Mouse (Mus musculus): Measurements from ENCODE around the gene Tial1. TPM values are rescaled to one million over a fixed set of nuclear protein-coding genes. Genes with fewer than 3 reads are reported as not detected.

Tial1 gene
- polyA plus RNA-seq, 2 experiments, result 42.6 to 204 TPM

GRCm38 (mm10) chr7:128397066-128397465 lies 64.5 kb downstream of the Tial1 start:
- ATAC-seq (ENCODE audit: low FRiP score, low read depth) (no peak), DNase-seq (ENCODE audit: low spot score) (no peak)
- Histone ChIP-seq H3K4me1 (ENCODE audit: control insufficient read depth, insufficient read depth, low read length) (peaks cover 8% of the 10 kb centered on the region), H3K9ac (ENCODE audit: low read depth, low read length, severe bottlenecking) (no peak overlapping the region), H3K27me3 (ENCODE audit: control insufficient read depth, insufficient read depth, low read length) (no peaks in the 10 kb centered on the region), H3K9me3 (ENCODE audit: control insufficient read depth, low read length) (no peaks in the 10 kb centered on the region), H3K27ac (replicated peaks; ENCODE audit: low read depth, low read length) (no peak overlapping the region), H3K4me2 (replicated peaks; ENCODE audit: low read depth, low read length, severe bottlenecking) (no peak overlapping the region), H3K36me3 (ENCODE audit: control insufficient read depth, insufficient read depth, low read length) (no peaks in the 10 kb centered on the region), H3K4me3 (replicated peaks; ENCODE audit: low read length) (no peak overlapping the region)
- TF ChIP-seq POLR2A (IDR thresholded peaks at IDR 0.05; ENCODE audit: borderline replicate concordance, extremely low read depth, insufficient read depth, insufficient read length), result no peak
- WGBS, result 66% methylated on average over 2 of the region's 2 CpGs

GRCm38 (mm10) chr7:128393756-128394155 lies 67.8 kb downstream of the Tial1 start:
- peaks cover 27% of the 10 kb centered on the region for H3K4me1 ChIP-seq (ENCODE audit: control insufficient read depth, insufficient read depth, low read length)
- H3K27ac ChIP-seq (replicated peaks; ENCODE audit: low read depth, low read length), result no peak overlapping the region
- H3K27me3 ChIP-seq (ENCODE audit: control insufficient read depth, insufficient read depth, low read length), result no peaks in the 10 kb centered on the region
- no peak for TF ChIP-seq POLR2A (IDR thresholded peaks at IDR 0.05; ENCODE audit: borderline replicate concordance, extremely low read depth, insufficient read depth, insufficient read length)
- no peak overlapping the region for H3K4me3 ChIP-seq (replicated peaks; ENCODE audit: low read length)
- no peaks in the 10 kb centered on the region for H3K9me3 ChIP-seq (ENCODE audit: control insufficient read depth, low read length)
- ATAC-seq (ENCODE audit: low FRiP score, low read depth) (no peak), DNase-seq (ENCODE audit: low spot score) (no peak)
- no peak overlapping the region for H3K4me2 ChIP-seq (replicated peaks; ENCODE audit: low read depth, low read length, severe bottlenecking)
- H3K9ac ChIP-seq (ENCODE audit: low read depth, low read length, severe bottlenecking), result no peak overlapping the region
- no peaks in the 10 kb centered on the region for H3K36me3 ChIP-seq (ENCODE audit: control insufficient read depth, insufficient read depth, low read length)
- WGBS, result 58% methylated on average over 4 of the region's 4 CpGs

- 0 out of 2 replicates have a peak overlapping the region, but pooled peaks have one; percentile 1 for H3K27ac ChIP-seq (replicated peaks; ENCODE audit: low read depth, low read length)
- H3K27me3 ChIP-seq (ENCODE audit: control insufficient read depth, insufficient read depth, low read length), result no peaks in the 10 kb centered on the region
- WGBS, result 25% methylated on average over 5 of the region's 5 CpGs
- peaks cover 30% of the 10 kb centered on the region for H3K4me1 ChIP-seq (ENCODE audit: control insufficient read depth, insufficient read depth, low read length)
- no peaks in the 10 kb centered on the region for H3K36me3 ChIP-seq (ENCODE audit: control insufficient read depth, insufficient read depth, low read length)
- H3K4me2 ChIP-seq (replicated peaks; ENCODE audit: low read depth, low read length, severe bottlenecking), result no peak overlapping the region
- DNase-seq (ENCODE audit: low spot score) (no peak), ATAC-seq (ENCODE audit: low FRiP score, low read depth) (no peak)
- no peaks in the 10 kb centered on the region for H3K9me3 ChIP-seq (ENCODE audit: control insufficient read depth, low read length)
- no peak overlapping the region for H3K4me3 ChIP-seq (replicated peaks; ENCODE audit: low read length)
- no peak overlapping the region for H3K9ac ChIP-seq (ENCODE audit: low read depth, low read length, severe bottlenecking)
- TF ChIP-seq POLR2A (IDR thresholded peaks at IDR 0.05; ENCODE audit: borderline replicate concordance, extremely low read depth, insufficient read depth, insufficient read length), result no peak
These were observed 68.6 kb downstream of the Tial1 start for GRCm38 (mm10) chr7:128392972-128393314.

GRCm38 (mm10) chr7:128392071-128392971 lies 69.2 kb downstream of the Tial1 start:
- Histone ChIP-seq H3K9me3 (ENCODE audit: control insufficient read depth, low read length) (no peaks in the 10 kb centered on the region), H3K4me2 (replicated peaks; ENCODE audit: low read depth, low read length, severe bottlenecking) (no peak overlapping the region), H3K27ac (replicated peaks; ENCODE audit: low read depth, low read length) (peak overlapping the region; percentile 13; the same call in 1 of the 2 replicates), H3K9ac (ENCODE audit: low read depth, low read length, severe bottlenecking) (no peak overlapping the region), H3K4me1 (ENCODE audit: control insufficient read depth, insufficient read depth, low read length) (peaks cover 30% of the 10 kb centered on the region), H3K36me3 (ENCODE audit: control insufficient read depth, insufficient read depth, low read length) (no peaks in the 10 kb centered on the region), H3K27me3 (ENCODE audit: control insufficient read depth, insufficient read depth, low read length) (no peaks in the 10 kb centered on the region), H3K4me3 (replicated peaks; ENCODE audit: low read length) (no peak overlapping the region)
- ATAC-seq (ENCODE audit: low FRiP score, low read depth) (no peak), DNase-seq (ENCODE audit: low spot score) (no peak)
- WGBS, result 69% methylated on average over 18 of the region's 18 CpGs
- TF ChIP-seq POLR2A (IDR thresholded peaks at IDR 0.05; ENCODE audit: borderline replicate concordance, extremely low read depth, insufficient read depth, insufficient read length), result no peak

- WGBS, result 29% methylated on average over 12 of the region's 12 CpGs
- no peak for TF ChIP-seq POLR2A (IDR thresholded peaks at IDR 0.05; ENCODE audit: borderline replicate concordance, extremely low read depth, insufficient read depth, insufficient read length)
- Histone ChIP-seq H3K4me3 (replicated peaks; ENCODE audit: low read length) (no peak overlapping the region), H3K27ac (replicated peaks; ENCODE audit: low read depth, low read length) (peak overlapping the region; percentile 13; the same call in 1 of the 2 replicates), H3K27me3 (ENCODE audit: control insufficient read depth, insufficient read depth, low read length) (no peaks in the 10 kb centered on the region), H3K9me3 (ENCODE audit: control insufficient read depth, low read length) (no peaks in the 10 kb centered on the region), H3K4me2 (replicated peaks; ENCODE audit: low read depth, low read length, severe bottlenecking) (no peak overlapping the region), H3K4me1 (ENCODE audit: control insufficient read depth, insufficient read depth, low read length) (peaks cover 30% of the 10 kb centered on the region), H3K36me3 (ENCODE audit: control insufficient read depth, insufficient read depth, low read length) (no peaks in the 10 kb centered on the region), H3K9ac (ENCODE audit: low read depth, low read length, severe bottlenecking) (no peak overlapping the region)
- ATAC-seq (ENCODE audit: low FRiP score, low read depth) (no peak), DNase-seq (ENCODE audit: low spot score) (no peak)
These were observed 70.1 kb downstream of the Tial1 start for GRCm38 (mm10) chr7:128391267-128392057.

Small RNA genes lying within 50 kb of the gene (microRNA-seq; reads per million reads assigned to microRNA genes)
- gene Gm24365, result not detected

Other genes starting within 250 kb of the Tial1 start
- gene Armc5, start 224.4 kb downstream of the Tial1 start, polyA plus RNA-seq (2012; rRNA removed), result 21.2 and 31.9 TPM in 2 replicates
- 14.5 and 16.7 TPM in 2 replicates for gene Armc5, start 224.4 kb downstream of the Tial1 start, polyA plus RNA-seq (2014; fragmentation: Nextera tagmentation; extraction: Ambion mirVana)
- 3.2 and 3.4 TPM in 2 replicates for gene 9130023H24Rik, start 223.7 kb downstream of the Tial1 start, polyA plus RNA-seq (2012; rRNA removed)
- 8.1 and 8.8 TPM in 2 replicates for gene 9130023H24Rik, start 223.7 kb downstream of the Tial1 start, polyA plus RNA-seq (2014; fragmentation: Nextera tagmentation; extraction: Ambion mirVana)
- gene Tgfb1i1, start 214.9 kb downstream of the Tial1 start, polyA plus RNA-seq (2012; rRNA removed), result 46.0 and 55.5 TPM in 2 replicates
- 51.2 and 55.4 TPM in 2 replicates for gene Tgfb1i1, start 214.9 kb downstream of the Tial1 start, polyA plus RNA-seq (2014; fragmentation: Nextera tagmentation; extraction: Ambion mirVana)
- 0.04 TPM in 1 of 2 replicates, not detected in the other for gene Slc5a2, start 196.1 kb downstream of the Tial1 start, polyA plus RNA-seq (2012; rRNA removed)
- not detected in 2 replicates for gene Slc5a2, start 196.1 kb downstream of the Tial1 start, polyA plus RNA-seq (2014; fragmentation: Nextera tagmentation; extraction: Ambion mirVana)
- 46.1 and 52.6 TPM in 2 replicates for gene BC017158, start 163.5 kb downstream of the Tial1 start, polyA plus RNA-seq (2012; rRNA removed)
- 28.5 and 31.8 TPM in 2 replicates for gene BC017158, start 163.5 kb downstream of the Tial1 start, polyA plus RNA-seq (2014; fragmentation: Nextera tagmentation; extraction: Ambion mirVana)
- gene Rgs10, start 43.0 kb downstream of the Tial1 start, polyA plus RNA-seq (2012; rRNA removed), result 9.7 and 13.6 TPM in 2 replicates
- gene Rgs10, start 43.0 kb downstream of the Tial1 start, polyA plus RNA-seq (2014; fragmentation: Nextera tagmentation; extraction: Ambion mirVana), result 17.2 and 17.7 TPM in 2 replicates
- gene Bag3, start 61.9 kb upstream of the Tial1 start, polyA plus RNA-seq (2012; rRNA removed), result 22.2 and 27.8 TPM in 2 replicates
- 18.0 and 18.7 TPM in 2 replicates for gene Bag3, start 61.9 kb upstream of the Tial1 start, polyA plus RNA-seq (2014; fragmentation: Nextera tagmentation; extraction: Ambion mirVana)
- gene Inpp5f, start 149.6 kb upstream of the Tial1 start, polyA plus RNA-seq (2012; rRNA removed), result 10.6 and 10.9 TPM in 2 replicates
- gene Inpp5f, start 149.6 kb upstream of the Tial1 start, polyA plus RNA-seq (2014; fragmentation: Nextera tagmentation; extraction: Ambion mirVana), result 20.2 and 24.3 TPM in 2 replicates